In genomic region chr11:36307276-36307675, GRCm38 (mm10) we compare ENCODE assay signal across 17 mouse cellular contexts.
DNase-seq lines count a peak whose midpoint lies in the region; ATAC-seq and TF ChIP-seq lines count a peak whose summit lies in the region.
"Had no signal": no experiment of that assay in that cellular context is flagged by ENCODE, and none has a peak within 500 bp of the region (broad histone marks: within the 10 kb centered on the region; RNA-seq: fewer than 3 reads in every experiment).

No protein-coding gene starts in this region.

- 0 out of 2 replicates have a peak, but pooled peaks have one; percentile 29 for ATAC-seq in forebrain, embryonic 15.5 days (replicated peaks)
- no peak for ATAC-seq in forebrain, embryonic 16.5 days

- no peaks in the 10 kb centered on the region for H3K27me3 ChIP-seq in forebrain, embryonic 15.5 days
- H3K27me3 ChIP-seq in forebrain, embryonic 16.5 days (replicated peaks; ENCODE audit: control insufficient read depth, insufficient read depth, low read length): no peaks in the 10 kb centered on the region
- H3K27me3 ChIP-seq: forebrain, embryonic 12.5 days; limb, embryonic 15.5 days; midbrain, embryonic 12.5 days had no signal

- DNase-seq in layer of hippocampus, adult 2 months (ENCODE audit: low spot score in 2 of 2): peak in 1 of 2 experiments; percentile 43
- no peak for DNase-seq in layer of hippocampus, postnatal 25 days (ENCODE audit: extremely low spot score in 1 of 2, low spot score in 1 of 2)
- DNase-seq in brain, adult 2 months (ENCODE audit: low read depth, low spot score): peak; percentile 70
- peak; percentile 49 to 56 for DNase-seq in cerebellum, postnatal 25 days
- no peak for DNase-seq in adrenal gland, postnatal 14 days
- no peak for DNase-seq in thymus, postnatal 36 days
- DNase-seq: gastrocnemius, postnatal 14 days; heart, postnatal 4 days; lung, adult 18-20 months; lung, postnatal 36 days; retina, postnatal 1 day had no signal

- H3K9me3 ChIP-seq in forebrain, embryonic 15.5 days: no peaks in the 10 kb centered on the region
- H3K9me3 ChIP-seq in forebrain, embryonic 16.5 days (ENCODE audit: control insufficient read depth, low read length): no peaks in the 10 kb centered on the region
- H3K9me3 ChIP-seq: forebrain, embryonic 12.5 days; limb, embryonic 15.5 days; midbrain, embryonic 12.5 days had no signal

- no peaks in the 10 kb centered on the region for H3K36me3 ChIP-seq in forebrain, embryonic 15.5 days
- H3K36me3 ChIP-seq in forebrain, embryonic 16.5 days (ENCODE audit: control insufficient read depth, insufficient read depth): no peaks in the 10 kb centered on the region
- H3K36me3 ChIP-seq: forebrain, embryonic 12.5 days; limb, embryonic 15.5 days; midbrain, embryonic 12.5 days had no signal

- H3K4me1 ChIP-seq in forebrain, embryonic 15.5 days: peaks cover 8% of the 10 kb centered on the region
- H3K4me1 ChIP-seq in forebrain, embryonic 16.5 days (replicated peaks; ENCODE audit: control insufficient read depth, insufficient read depth, low read length): peaks cover 6% of the 10 kb centered on the region

- WGBS in forebrain, embryonic 15.5 days: 87% methylated on average over 6 of the region's 6 CpGs
- 89% methylated on average over 6 of the region's 6 CpGs for WGBS in forebrain, embryonic 16.5 days

- H3K4me3 ChIP-seq in forebrain, embryonic 15.5 days: no peak overlapping the region
- H3K4me3 ChIP-seq in forebrain, embryonic 16.5 days (replicated peaks; ENCODE audit: low read length): no peak overlapping the region
- no peak overlapping the region for H3K4me3 ChIP-seq in layer of hippocampus, adult 2 months
- H3K4me3 ChIP-seq: forebrain, embryonic 12.5 days; limb, embryonic 15.5 days; midbrain, embryonic 12.5 days; myocyte had no signal

- no peak overlapping the region for H3K9ac ChIP-seq in forebrain, embryonic 15.5 days (replicated peaks)
- no peak overlapping the region for H3K9ac ChIP-seq in forebrain, embryonic 16.5 days (replicated peaks; ENCODE audit: low read depth, low read length)
- H3K9ac ChIP-seq: forebrain, embryonic 12.5 days; limb, embryonic 15.5 days; midbrain, embryonic 12.5 days had no signal

- TF ChIP-seq CTCF in layer of hippocampus, adult 2 months (conservative IDR thresholded peaks at IDR 0.05): no peak

- H3K27ac ChIP-seq in forebrain, embryonic 15.5 days (replicated peaks): no peak overlapping the region
- no peak overlapping the region for H3K27ac ChIP-seq in forebrain, embryonic 16.5 days (ENCODE audit: low read length)
- peak overlapping the region; percentile 68 for H3K27ac ChIP-seq in layer of hippocampus, adult 2 months
- H3K27ac ChIP-seq: forebrain, embryonic 12.5 days; limb, embryonic 15.5 days; midbrain, embryonic 12.5 days had no signal

- H3K4me2 ChIP-seq in forebrain, embryonic 15.5 days (replicated peaks): no peak overlapping the region
- H3K4me2 ChIP-seq in forebrain, embryonic 16.5 days (ENCODE audit: low read length): no peak overlapping the region
- H3K4me2 ChIP-seq: forebrain, embryonic 12.5 days; limb, embryonic 15.5 days; midbrain, embryonic 12.5 days had no signal

Comparison
In these comparisons a context has a peak if more than half of its experiments do, and no peak if none do; other contexts are left out.
1. DNase-seq: peak in brain, adult 2 months (single experiment) and cerebellum, postnatal 25 days (2 of 2); none in layer of hippocampus, postnatal 25 days (0 of 2), adrenal gland, postnatal 14 days (single experiment) and thymus, postnatal 36 days (0 of 2).